Mouse (Mus musculus): ENCODE measurements around the gene Spag16.

The Spag16 gene

DNA sequence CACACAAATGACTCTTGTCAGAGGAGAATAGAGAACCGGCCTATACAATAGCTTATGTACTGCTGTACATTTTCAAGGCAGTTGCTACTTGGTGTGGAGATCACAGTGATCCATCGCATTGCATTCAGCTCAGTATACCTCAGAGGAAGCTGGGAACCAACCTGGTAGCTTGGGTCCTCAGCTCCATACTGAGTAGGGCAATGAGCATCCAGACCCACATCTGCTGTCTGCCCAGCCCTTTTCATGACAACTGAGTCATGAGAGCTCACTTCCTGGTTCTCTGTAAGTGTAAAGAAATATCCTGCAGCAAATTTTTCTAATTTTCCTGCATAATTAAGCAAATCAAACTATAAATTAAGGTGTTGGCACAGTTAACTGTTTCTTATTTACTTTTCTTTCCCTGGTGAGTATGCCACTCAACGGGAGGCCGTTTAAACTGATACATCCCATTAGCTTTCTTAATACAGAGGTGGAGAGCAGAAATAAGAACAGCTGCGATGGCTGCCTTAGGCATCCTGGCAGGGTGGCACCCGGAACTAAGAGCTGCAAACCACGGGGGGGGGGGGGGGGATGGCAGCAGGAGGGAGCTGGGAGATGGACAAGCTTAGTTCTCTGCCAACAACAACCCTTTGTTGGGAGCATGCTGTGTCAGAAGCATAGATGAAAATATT lies 255.6 kb downstream of the Spag16 start:
- DNase-seq (ENCODE audit: low read depth, low spot score) = no peak

DNA sequence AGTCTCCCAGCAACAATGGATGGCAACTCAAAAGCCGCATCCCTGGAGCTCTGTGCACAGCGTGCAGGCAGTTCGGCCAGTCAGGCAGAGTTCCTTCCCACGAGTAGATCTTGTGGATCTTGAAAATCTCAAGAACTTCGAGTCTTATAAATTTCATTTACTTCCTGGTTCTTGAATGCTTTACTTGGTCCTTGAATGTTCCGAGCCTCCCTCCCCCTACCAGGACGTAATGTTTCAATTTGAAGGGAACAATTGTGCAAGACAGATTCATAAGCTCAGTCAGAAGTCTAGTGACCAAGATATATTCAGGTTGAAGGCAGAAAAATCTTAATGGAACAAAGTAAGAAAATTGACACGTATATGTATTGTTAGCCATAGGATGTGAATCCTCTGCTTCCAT lies 277.9 kb downstream of the Spag16 start:
- no peak for DNase-seq (ENCODE audit: low read depth, low spot score)

DNA sequence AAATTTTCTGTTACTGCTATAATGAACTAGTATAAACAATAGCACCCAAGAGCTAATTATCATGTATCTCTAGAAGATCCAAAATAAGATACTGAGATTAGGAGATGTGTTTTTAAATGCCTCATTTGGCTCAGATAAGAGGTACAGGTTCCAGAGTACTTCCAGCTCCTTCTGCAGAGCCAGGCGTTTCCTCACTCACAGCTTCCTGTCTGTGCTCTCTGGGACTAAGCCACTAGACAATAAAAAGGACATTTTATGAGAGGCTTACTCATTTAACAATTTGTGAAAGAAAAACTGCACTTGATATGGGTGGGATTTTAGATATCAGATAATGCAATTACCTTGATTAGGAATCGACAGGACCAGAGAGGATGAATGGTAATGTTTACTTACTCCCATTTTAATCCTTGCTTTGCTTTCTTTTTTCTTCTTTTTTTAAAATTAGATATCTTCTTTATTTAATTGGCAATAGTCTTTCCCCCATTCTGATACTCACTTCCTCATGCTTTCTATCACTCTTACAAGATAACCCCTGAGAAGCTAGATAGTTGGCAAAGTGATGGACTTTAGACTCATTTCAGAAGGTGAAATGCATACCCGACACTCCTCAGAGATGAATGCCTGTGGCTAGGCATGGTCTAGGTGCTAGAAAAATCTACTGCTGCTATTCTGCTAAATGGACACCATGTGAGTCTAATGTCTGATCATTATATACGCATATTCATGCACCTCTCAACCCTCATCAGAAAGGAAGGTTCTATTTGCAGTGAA lies 289.6 kb downstream of the Spag16 start:
- DNase-seq (ENCODE audit: low read depth, low spot score) = no peak

DNA sequence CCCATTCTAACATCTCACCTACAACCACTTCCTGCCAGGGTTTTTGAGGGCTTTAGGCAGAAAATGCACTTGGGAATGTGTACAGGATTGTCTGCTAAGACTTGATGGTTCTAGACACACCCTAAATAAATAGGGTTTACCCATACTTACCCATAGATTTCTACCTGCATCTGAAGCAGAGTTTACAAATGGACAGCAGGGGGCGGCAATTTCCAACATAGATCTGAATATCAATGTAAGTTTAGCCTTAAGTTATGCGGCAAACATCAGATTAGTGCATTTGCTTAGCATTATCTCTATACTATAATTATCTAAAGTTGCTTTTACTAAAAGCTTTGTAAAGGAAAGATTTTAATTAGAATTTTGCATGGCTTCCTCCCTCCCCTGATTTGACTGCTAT lies 301.3 kb downstream of the Spag16 start:
- DNase-seq (ENCODE audit: low read depth, low spot score) = peak; percentile 5

DNA sequence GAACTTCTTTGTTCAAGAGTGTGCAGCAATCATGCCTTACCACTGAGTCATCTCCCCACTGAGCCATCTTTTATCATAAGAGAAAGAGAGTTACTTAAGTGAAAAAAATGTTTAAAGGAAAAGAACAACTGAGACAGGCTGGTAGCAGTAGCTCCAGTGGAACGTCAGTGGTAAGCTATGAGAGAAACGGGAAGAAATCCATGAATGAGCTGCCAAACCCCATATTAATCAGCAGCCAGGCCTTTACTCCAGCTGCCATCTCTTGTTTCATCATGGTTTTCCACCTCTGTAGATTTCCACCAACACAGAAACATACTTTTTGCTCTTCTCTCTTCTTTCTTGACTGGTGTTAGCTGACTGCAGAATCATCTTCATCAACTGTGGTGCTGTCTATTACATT lies 308.8 kb downstream of the Spag16 start:
- no peak for DNase-seq (ENCODE audit: low read depth, low spot score)

GRCm38 (mm10) chr1:70165343-70166158 lies 338.8 kb downstream of the Spag16 start:
- DNase-seq (ENCODE audit: low read depth, low spot score) = no peak

DNA sequence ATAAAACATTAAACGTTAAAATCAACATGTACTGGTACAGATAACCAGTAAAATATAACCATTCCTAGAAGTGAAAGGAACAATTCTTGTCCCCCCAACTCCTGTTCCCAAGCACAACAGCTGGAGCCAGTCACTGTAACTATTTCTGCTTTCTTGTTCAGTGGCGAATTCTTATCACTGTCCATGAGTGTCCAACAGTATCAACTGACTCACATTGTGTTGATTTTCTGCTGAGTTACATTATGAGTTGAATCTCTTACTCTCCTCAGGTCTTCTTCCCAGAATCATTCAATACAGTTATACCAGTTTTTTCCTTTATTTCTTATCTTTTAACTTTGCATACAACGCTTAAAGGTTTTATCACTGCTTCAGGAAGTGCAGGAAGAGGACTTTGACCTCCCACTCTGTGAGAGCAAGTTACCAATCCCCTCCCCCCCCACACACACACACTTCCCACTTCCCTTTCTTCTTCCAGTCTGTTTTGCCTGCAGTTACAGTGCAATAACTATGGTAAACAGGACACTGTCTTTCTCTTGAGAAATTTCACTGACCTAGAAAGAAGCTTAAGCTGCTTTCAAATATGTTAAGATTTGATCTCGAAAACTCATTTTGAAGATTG lies 353.5 kb downstream of the Spag16 start:
- no peak for DNase-seq (ENCODE audit: low read depth, low spot score)

DNA sequence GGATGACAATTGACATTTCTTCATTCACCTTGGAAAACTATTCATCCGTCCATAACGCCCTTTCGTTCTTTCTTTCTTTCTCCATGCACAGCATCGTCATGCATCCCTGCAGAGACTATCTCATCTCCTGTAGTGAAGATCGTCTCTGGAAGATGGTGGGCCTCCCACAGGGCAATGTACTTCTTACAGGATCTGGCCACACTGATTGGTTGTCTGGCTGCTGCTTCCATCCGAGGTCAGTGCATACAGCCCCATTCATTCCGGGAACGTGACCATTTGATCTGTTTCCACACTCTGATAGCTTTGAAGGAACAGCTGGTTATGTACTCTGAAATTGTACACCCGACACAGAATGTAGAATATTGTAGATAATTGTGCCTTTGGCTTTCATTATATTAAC lies 438.0 kb downstream of the Spag16 start:
- no peak for DNase-seq (ENCODE audit: low read depth, low spot score)

DNA sequence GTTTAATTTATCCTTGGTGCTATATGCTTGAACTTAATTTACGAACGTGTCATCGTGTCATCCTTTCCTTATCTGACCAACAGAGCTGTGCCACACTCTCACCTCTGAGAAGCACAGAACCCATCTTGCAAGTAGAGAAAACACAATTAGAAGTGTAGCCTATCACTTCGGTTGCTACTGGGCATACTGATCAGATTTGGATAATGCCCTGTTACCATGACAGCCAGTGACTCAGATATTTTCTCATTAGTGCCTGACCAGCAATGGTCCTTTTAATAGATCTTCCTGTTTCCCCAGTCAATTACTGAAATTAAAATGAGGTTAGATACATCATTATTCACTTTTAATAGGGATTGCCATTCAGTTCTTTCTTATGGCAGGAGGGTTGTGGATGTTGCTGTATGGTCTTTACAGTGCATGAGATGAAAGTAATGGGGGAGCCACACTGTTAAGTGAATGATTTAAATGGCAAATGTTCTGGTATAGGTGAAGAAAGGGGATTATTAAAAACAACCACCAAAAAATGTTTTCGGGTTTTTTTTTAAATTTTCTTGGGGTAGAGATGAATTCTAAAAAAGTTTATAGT lies 439.2 kb downstream of the Spag16 start:
- DNase-seq (ENCODE audit: low read depth, low spot score) = no peak

DNA sequence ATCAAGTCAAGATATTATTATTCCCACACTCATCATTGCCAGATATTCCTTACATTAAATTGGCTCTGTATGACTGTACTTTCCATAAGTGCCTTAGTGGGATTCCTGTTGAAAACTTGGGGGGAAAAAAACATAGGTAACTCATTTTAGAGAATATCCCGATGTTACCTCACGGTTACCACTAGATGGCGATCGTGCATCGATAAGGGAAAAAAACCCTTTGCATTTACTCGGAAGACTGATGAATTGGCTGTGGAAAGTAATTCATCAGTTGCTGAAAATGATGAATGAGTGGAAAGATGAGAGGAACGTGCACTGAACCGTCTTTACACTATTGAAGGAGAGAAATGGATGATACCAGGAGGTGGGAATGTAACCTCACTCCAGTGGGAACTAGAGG lies 443.4 kb downstream of the Spag16 start:
- DNase-seq (ENCODE audit: low read depth, low spot score) = peak; percentile 53

DNA sequence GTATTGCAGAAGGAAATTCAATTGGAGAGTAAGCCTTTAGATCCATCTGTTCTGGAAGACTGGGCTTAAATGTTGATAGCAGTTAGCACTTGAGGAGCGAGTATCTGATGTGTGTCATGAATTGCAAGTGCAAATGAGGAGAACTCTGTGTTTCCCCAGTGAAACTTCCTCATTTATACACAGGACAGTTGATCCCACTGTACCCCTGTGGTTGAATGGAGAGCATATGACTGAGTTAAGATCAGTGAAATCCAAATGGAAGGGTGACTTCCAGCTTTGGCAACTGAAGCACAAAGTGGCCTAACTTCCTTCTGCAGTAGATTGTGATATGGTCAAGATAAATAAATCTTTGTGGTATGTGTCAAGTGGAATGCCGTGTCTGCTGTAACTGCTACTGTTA lies 446.0 kb downstream of the Spag16 start:
- no peak for DNase-seq (ENCODE audit: low read depth, low spot score)

GRCm38 (mm10) chr1:70279296-70279695 lies 452.5 kb downstream of the Spag16 start:
- no peak for DNase-seq (ENCODE audit: low read depth, low spot score)

DNA sequence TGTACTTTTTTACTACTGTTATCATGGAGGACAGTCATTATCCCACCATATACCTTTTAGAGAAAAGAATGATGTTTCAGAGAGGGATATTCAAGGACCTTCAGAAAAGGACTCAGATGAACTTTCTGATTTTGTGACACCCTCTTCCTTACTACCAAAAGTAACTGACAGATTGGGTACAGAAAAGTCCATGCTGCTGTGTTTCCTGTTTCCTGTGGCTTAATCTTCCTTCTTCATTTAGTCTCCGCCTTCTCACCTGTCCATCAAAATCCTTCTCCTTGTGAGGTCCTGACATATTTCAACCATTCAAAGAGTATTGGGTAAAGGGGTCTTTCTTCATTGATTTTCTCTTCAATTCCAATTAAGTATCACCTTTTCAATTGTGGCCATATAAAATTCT lies 456.6 kb downstream of the Spag16 start:
- no peak for DNase-seq (ENCODE audit: low read depth, low spot score)

- no peak for DNase-seq (ENCODE audit: low read depth, low spot score)
Measured at GRCm38 (mm10) chr1:70284140-70284539, 457.4 kb downstream of the Spag16 start.

- no peak for DNase-seq (ENCODE audit: low read depth, low spot score)
Measured at GRCm38 (mm10) chr1:70316128-70316765, 489.5 kb downstream of the Spag16 start.

GRCm38 (mm10) chr1:70320951-70321350 lies 494.2 kb downstream of the Spag16 start:
- peak; percentile 43 for DNase-seq (ENCODE audit: low read depth, low spot score)

DNA sequence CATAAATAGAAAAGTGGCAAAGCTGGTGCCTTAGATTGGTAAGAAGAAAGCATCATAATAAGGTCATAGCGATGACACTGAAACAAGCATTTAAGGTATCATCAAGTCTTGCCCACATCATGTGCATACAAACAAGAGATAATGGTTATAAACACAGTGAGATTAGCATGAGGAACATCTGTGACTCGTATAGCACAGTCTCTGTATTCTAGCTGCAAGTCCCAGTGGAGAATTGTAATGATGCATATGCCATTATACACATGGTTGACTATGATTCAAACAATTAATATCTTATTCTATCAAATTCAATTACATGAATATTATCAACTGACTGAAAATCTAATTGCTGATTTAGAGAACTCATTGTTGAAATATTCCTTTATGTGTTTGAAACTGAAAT lies 519.4 kb downstream of the Spag16 start:
- no peak for DNase-seq (ENCODE audit: low read depth, low spot score)

- no peak for DNase-seq (ENCODE audit: low read depth, low spot score)
Measured at GRCm38 (mm10) chr1:70351371-70351770, 524.6 kb downstream of the Spag16 start.

DNA sequence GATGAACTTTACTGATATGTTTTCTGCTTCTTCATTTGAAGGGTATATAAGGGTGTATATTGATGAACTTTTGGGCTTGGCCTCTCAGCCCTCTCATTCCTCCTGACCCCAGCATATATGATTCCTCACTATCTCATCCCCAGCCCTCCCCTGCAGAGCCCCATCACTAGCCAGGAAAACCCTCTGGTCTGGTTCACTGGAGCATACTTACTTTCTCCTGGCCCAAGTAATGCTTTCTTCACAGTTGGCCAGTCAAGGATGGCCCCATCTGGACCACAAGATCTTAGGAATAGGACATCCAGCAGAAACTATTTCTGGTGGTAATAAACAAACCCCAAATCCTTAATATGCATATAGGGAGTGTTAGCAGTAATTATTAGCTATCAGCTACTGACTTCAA lies 527.2 kb downstream of the Spag16 start:
- DNase-seq (ENCODE audit: low read depth, low spot score) = no peak

DNA sequence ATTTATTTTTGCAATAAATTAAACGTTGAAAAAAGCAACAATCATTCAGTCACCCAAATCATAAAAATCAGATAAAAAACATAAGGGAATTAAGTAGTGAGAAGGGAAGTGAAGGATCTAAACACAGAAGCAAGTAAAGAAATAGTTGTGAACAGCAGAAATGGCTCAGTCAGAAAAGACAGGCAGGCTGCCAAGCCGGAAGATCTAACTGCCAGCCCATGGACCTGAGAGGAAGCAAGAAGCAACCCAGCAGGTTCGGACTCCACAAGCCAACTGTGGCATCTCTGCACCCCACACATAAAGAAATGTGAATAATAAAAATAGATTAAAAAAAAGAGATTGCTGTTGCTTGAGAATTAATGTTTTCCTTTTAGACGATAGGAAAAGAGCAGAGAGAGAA lies 545.0 kb downstream of the Spag16 start:
- DNase-seq (ENCODE audit: low read depth, low spot score) = no peak

DNA sequence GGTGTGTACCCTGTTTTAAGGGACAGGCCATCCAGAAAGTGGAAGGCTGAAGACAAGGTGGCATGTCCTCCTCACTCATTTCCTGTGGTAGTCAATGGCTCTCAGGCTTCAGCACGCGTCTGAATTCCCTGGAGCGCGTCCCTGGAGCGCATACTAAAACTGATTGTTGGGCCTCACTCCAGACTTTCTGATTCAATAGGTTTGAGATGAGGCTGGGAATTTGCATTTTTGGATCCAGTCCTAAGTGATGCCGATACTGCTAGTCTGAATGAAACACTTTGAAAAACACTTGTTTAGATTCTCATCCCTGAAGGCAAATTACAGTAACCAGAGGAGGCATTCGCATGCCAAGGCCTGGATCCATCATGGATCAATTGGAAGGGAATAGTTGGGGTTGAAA lies 553.3 kb downstream of the Spag16 start:
- no peak for DNase-seq (ENCODE audit: low read depth, low spot score)
